Mouse (Mus musculus): Measurements from ENCODE around the gene Scg3.
A peak's percentile ranks its signal among the peaks of the same experiment; 100 is the strongest.

GRCm38 (mm10) chr9:75719952-75720687, 36.3 kb upstream of the Scg3 start:
- TF ChIP-seq CTCF (IDR thresholded peaks at IDR 0.05; ENCODE audit: low read depth, low read length) (peak; percentile 90), POLR2A (IDR thresholded peaks at IDR 0.05; ENCODE audit: insufficient read depth, low read length) (no peak)
